Mouse (Mus musculus) lung, adult 2 months (tissue): ENCODE measurements around the gene Uhrf1bp1.

Experiments used
- CTCF ChIP-seq: fragments of 200-500 bp; IDR thresholded peaks from 2 replicates; pipeline ENCODE4 v1.5.1; 2011; ENCODE audit warnings: mild to moderate bottlenecking, low read length, control low read depth; ENCODE audit not compliant: insufficient read depth
- POLR2A ChIP-seq: fragments of 200-500 bp; IDR thresholded peaks from 2 replicates; pipeline ENCODE4 v1.6.1; 2011; ENCODE audit warnings: low read depth, mild to moderate bottlenecking, control low read depth, low read length, borderline replicate concordance; ENCODE audit errors: extremely low read depth

- no peak for TF ChIP-seq POLR2A
- TF ChIP-seq CTCF: no peak
Observed at GRCm38 (mm10) chr17:27945546-27946216, 89.4 kb downstream of the Uhrf1bp1 start.
